Mouse (Mus musculus): ENCODE data around the gene Gpr68.

Gene Gpr68

GRCm38 (mm10) chr12:100924646-100925339 is 16.8 kb upstream of the Gpr68 start:
- in situ Hi-C loops (cut with MseI, MboI), result loop anchor here (5.0 kb wide), 1 partner anchor 77 kb away; no protein-coding TSS in a partner anchor

GRCm38 (mm10) chr12:100910731-100911130 is 2.7 kb upstream of the Gpr68 start:
- in situ Hi-C loops (cut with MseI, MboI), result no loop called here

- in situ Hi-C loops (cut with MseI, MboI), result no loop called here
These were observed 1.8 kb upstream of the Gpr68 start for GRCm38 (mm10) chr12:100909765-100910164.

GRCm38 (mm10) chr12:100908298-100909034 is 468 bp upstream of the Gpr68 start:
- in situ Hi-C loops (cut with MseI, MboI), result no loop called here

GRCm38 (mm10) chr12:100906861-100907260 is 1.1 kb downstream of the Gpr68 start:
- in situ Hi-C loops (cut with MseI, MboI), result no loop called here

GRCm38 (mm10) chr12:100903761-100904160 is 4.2 kb downstream of the Gpr68 start:
- in situ Hi-C loops (cut with MseI, MboI), result no loop called here

- in situ Hi-C loops (cut with MseI, MboI), result no loop called here
These were observed 6.6 kb downstream of the Gpr68 start for GRCm38 (mm10) chr12:100901386-100901785.

GRCm38 (mm10) chr12:100900901-100901300 is 7.1 kb downstream of the Gpr68 start:
- in situ Hi-C loops (cut with MseI, MboI), result no loop called here

- in situ Hi-C loops (cut with MseI, MboI), result no loop called here
These were observed 8.8 kb downstream of the Gpr68 start for GRCm38 (mm10) chr12:100899111-100899640.

- in situ Hi-C loops (cut with MseI, MboI), result no loop called here
These were observed 10.0 kb downstream of the Gpr68 start for GRCm38 (mm10) chr12:100897736-100898650.

GRCm38 (mm10) chr12:100896661-100897060 is 11.3 kb downstream of the Gpr68 start:
- in situ Hi-C loops (cut with MseI, MboI), result no loop called here

GRCm38 (mm10) chr12:100895504-100895903 is 12.5 kb downstream of the Gpr68 start:
- in situ Hi-C loops (cut with MseI, MboI), result no loop called here

GRCm38 (mm10) chr12:100890548-100890947 is 17.4 kb downstream of the Gpr68 start:
- in situ Hi-C loops (cut with MseI, MboI), result no loop called here

- in situ Hi-C loops (cut with MseI, MboI), result no loop called here
These were observed 20.2 kb downstream of the Gpr68 start for GRCm38 (mm10) chr12:100887801-100888258.

- in situ Hi-C loops (cut with MseI, MboI), result no loop called here
These were observed 21.1 kb downstream of the Gpr68 start for GRCm38 (mm10) chr12:100886877-100887276.

GRCm38 (mm10) chr12:100885585-100885984 is 22.4 kb downstream of the Gpr68 start:
- in situ Hi-C loops (cut with MseI, MboI), result no loop called here

- in situ Hi-C loops (cut with MseI, MboI), result no loop called here
These were observed 24.8 kb downstream of the Gpr68 start for GRCm38 (mm10) chr12:100883168-100883567.

GRCm38 (mm10) chr12:100878556-100878955 is 29.4 kb downstream of the Gpr68 start:
- in situ Hi-C loops (cut with MseI, MboI), result no loop called here

GRCm38 (mm10) chr12:100877936-100878335 is 30.1 kb downstream of the Gpr68 start:
- in situ Hi-C loops (cut with MseI, MboI), result no loop called here

GRCm38 (mm10) chr12:100875960-100876359 is 32.0 kb downstream of the Gpr68 start:
- in situ Hi-C loops (cut with MseI, MboI), result no loop called here

- in situ Hi-C loops (cut with MseI, MboI), result no loop called here
These were observed 32.4 kb downstream of the Gpr68 start for GRCm38 (mm10) chr12:100875553-100875952.

- in situ Hi-C loops (cut with MseI, MboI), result no loop called here
These were observed 34.4 kb downstream of the Gpr68 start for GRCm38 (mm10) chr12:100873612-100874011.
